In genomic region chr1:163150203-163150855, GRCm38 (mm10) we compare ENCODE assay signal across 8 mouse cellular contexts.
DNase-seq lines count a peak whose midpoint lies in the region; ATAC-seq lines count a peak whose summit lies in the region.

No protein-coding gene starts in this region.

- H3K9me3 ChIP-seq in hindbrain, embryonic 14.5 days (ENCODE audit: control insufficient read depth, low read length) = no peaks in the 10 kb centered on the region
- no peaks in the 10 kb centered on the region for H3K9me3 ChIP-seq in megakaryocyte, embryonic 14.5 days

- H3K27me3 ChIP-seq in hindbrain, embryonic 14.5 days (ENCODE audit: control insufficient read depth, insufficient read depth, low read length) = no peaks in the 10 kb centered on the region
- peaks cover 2% of the 10 kb centered on the region for H3K27me3 ChIP-seq in megakaryocyte, embryonic 14.5 days (replicated peaks)

- no peak for ATAC-seq in CD4-positive, CD25-positive, alpha-beta regulatory T cell, adult 4 months
- ATAC-seq in hindbrain, embryonic 14.5 days (ENCODE audit: low FRiP score) = peak; percentile 97

- peak; percentile 10 for DNase-seq in CD4-positive, CD25-positive, alpha-beta regulatory T cell, adult 2 months (ENCODE audit: low read depth, low spot score)
- DNase-seq in cerebellum, postnatal 36 days = peak; percentile 27 to 45
- DNase-seq in gastrocnemius, adult 18-20 months (ENCODE audit: low spot score) = peak; percentile 85
- peak; percentile 90 for DNase-seq in hindbrain, embryonic 14.5 days (ENCODE audit: low spot score)
- peak; percentile 68 to 88 for DNase-seq in layer of hippocampus, postnatal 14 days (ENCODE audit: low spot score in 2 of 2)
- DNase-seq in right cerebral cortex, postnatal 14 days = peak; percentile 65

- H3K4me1 ChIP-seq in hindbrain, embryonic 14.5 days (replicated peaks; ENCODE audit: control insufficient read depth, insufficient read depth, low read length) = no peaks in the 10 kb centered on the region; the same call in 1 of the 2 replicates
- H3K4me1 ChIP-seq in megakaryocyte, embryonic 14.5 days = no peaks in the 10 kb centered on the region

- H3K9ac ChIP-seq in hindbrain, embryonic 14.5 days = peak overlapping the region; percentile 26

- 32% methylated on average over 13 of the region's 13 CpGs for WGBS in hindbrain, embryonic 14.5 days

- H3K36me3 ChIP-seq in hindbrain, embryonic 14.5 days (replicated peaks; ENCODE audit: control insufficient read depth, insufficient read depth) = no peaks in the 10 kb centered on the region
- H3K36me3 ChIP-seq in megakaryocyte, embryonic 14.5 days (replicated peaks; ENCODE audit: low read length) = no peaks in the 10 kb centered on the region

- no peak overlapping the region for H3K27ac ChIP-seq in hindbrain, embryonic 14.5 days

- peak overlapping the region; percentile 49 for H3K4me2 ChIP-seq in hindbrain, embryonic 14.5 days (replicated peaks)

- H3K4me3 ChIP-seq in hindbrain, embryonic 14.5 days (replicated peaks; ENCODE audit: low read length) = peak overlapping the region; percentile 24
- H3K4me3 ChIP-seq in megakaryocyte, embryonic 14.5 days (replicated peaks) = peak overlapping the region; percentile 69

Comparison
In these comparisons a context has a peak if more than half of its experiments do, and no peak if none do; other contexts are left out.
1. DNase-seq: peak in every context shown above with its lines; median percentile 90 in hindbrain, embryonic 14.5 days; 85 in gastrocnemius, adult 18-20 months; 78 in layer of hippocampus, postnatal 14 days; 65 in right cerebral cortex, postnatal 14 days; 36 in cerebellum, postnatal 36 days; 10 in CD4-positive, CD25-positive, alpha-beta regulatory T cell, adult 2 months.